ENCODE assay signal across 19 mouse cellular contexts in the genomic region with DNA sequence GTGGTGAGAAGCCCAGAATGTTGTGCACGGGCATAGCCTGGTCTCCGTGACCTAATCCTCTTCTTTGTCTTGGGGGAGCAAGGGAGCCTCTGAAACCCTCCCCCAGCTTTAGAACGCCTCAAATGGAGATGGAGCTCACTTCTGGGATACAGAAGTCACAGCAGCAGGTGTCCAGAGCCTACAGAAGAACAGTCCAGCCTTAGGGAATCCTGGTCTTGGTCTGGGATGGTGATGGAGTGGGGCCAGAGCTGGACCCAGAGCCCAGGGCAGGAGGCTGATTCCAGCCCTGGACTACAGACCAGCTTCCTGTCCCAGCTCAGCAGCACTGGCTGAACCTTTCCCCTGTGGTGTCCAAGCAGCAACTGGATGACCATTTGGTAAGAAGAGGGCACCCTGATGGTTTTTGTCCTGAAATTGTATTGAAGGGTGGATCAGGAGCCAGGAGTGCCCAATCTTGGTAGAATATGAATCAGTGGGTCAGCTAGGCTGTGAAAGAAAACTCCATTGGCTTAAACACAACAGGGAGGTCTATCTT.
DNase-seq lines count a peak whose midpoint lies in the region; ATAC-seq and TF ChIP-seq lines count a peak whose summit lies in the region.
"Had no signal": no experiment of that assay in that cellular context is flagged by ENCODE, and none has a peak within 500 bp of the region (broad histone marks: within the 10 kb centered on the region; RNA-seq: fewer than 3 reads in every experiment).

No protein-coding gene starts in this region.

- H3K4me1 ChIP-seq in cerebellum, adult 2 months (ENCODE audit: control insufficient read depth, insufficient read depth, low read length), result peaks cover 36% of the 10 kb centered on the region
- peaks cover 44% of the 10 kb centered on the region for H3K4me1 ChIP-seq in forebrain, embryonic 15.5 days
- peaks cover 25% of the 10 kb centered on the region for H3K4me1 ChIP-seq in forebrain, embryonic 11.5 days (replicated peaks; ENCODE audit: control insufficient read depth, insufficient read depth, low read length)
- peaks cover 54% of the 10 kb centered on the region for H3K4me1 ChIP-seq in midbrain, embryonic 10.5 days
- H3K4me1 ChIP-seq in midbrain, embryonic 15.5 days, result peaks cover 33% of the 10 kb centered on the region

- no peaks in the 10 kb centered on the region for H3K36me3 ChIP-seq in forebrain, embryonic 15.5 days
- no peaks in the 10 kb centered on the region for H3K36me3 ChIP-seq in forebrain, embryonic 11.5 days (ENCODE audit: control insufficient read depth, insufficient read depth, low read length)
- H3K36me3 ChIP-seq in midbrain, embryonic 10.5 days, result no peaks in the 10 kb centered on the region
- H3K36me3 ChIP-seq in midbrain, embryonic 15.5 days (replicated peaks), result no peaks in the 10 kb centered on the region
- H3K36me3 ChIP-seq: embryonic facial prominence, embryonic 13.5 days; heart, embryonic 12.5 days; hindbrain, embryonic 12.5 days had no signal

- no peak for TF ChIP-seq POLR2A in cerebellum, adult 2 months (IDR thresholded peaks at IDR 0.05; ENCODE audit: borderline replicate concordance, insufficient read depth, low read length)

- H3K4me3 ChIP-seq in cerebellum, adult 2 months (replicated peaks; ENCODE audit: insufficient read depth, low read depth, low read length), result no peak overlapping the region
- H3K4me3 ChIP-seq in forebrain, embryonic 15.5 days, result no peak overlapping the region
- H3K4me3 ChIP-seq in forebrain, embryonic 11.5 days (ENCODE audit: low read depth, low read length), result no peak overlapping the region
- H3K4me3 ChIP-seq in midbrain, embryonic 10.5 days, result no peak overlapping the region
- H3K4me3 ChIP-seq in midbrain, embryonic 15.5 days, result no peak overlapping the region
- H3K4me3 ChIP-seq: embryonic facial prominence, embryonic 13.5 days; heart, embryonic 12.5 days; hindbrain, embryonic 12.5 days had no signal

- H3K9ac ChIP-seq in forebrain, embryonic 15.5 days (replicated peaks), result no peak overlapping the region
- no peak overlapping the region for H3K9ac ChIP-seq in forebrain, embryonic 11.5 days (ENCODE audit: low read length)
- no peak overlapping the region for H3K9ac ChIP-seq in midbrain, embryonic 15.5 days
- H3K9ac ChIP-seq: embryonic facial prominence, embryonic 13.5 days; heart, embryonic 12.5 days; hindbrain, embryonic 12.5 days had no signal

- H3K9me3 ChIP-seq in forebrain, embryonic 15.5 days, result no peaks in the 10 kb centered on the region
- H3K9me3 ChIP-seq in forebrain, embryonic 11.5 days (ENCODE audit: control insufficient read depth, low read length), result no peaks in the 10 kb centered on the region
- no peaks in the 10 kb centered on the region for H3K9me3 ChIP-seq in midbrain, embryonic 10.5 days (replicated peaks)
- no peaks in the 10 kb centered on the region for H3K9me3 ChIP-seq in midbrain, embryonic 15.5 days
- H3K9me3 ChIP-seq: embryonic facial prominence, embryonic 13.5 days; heart, embryonic 12.5 days; hindbrain, embryonic 12.5 days had no signal

- no peak overlapping the region for H3K4me2 ChIP-seq in forebrain, embryonic 15.5 days (replicated peaks)
- no peak overlapping the region for H3K4me2 ChIP-seq in forebrain, embryonic 11.5 days (ENCODE audit: low read depth, low read length, severe bottlenecking)
- H3K4me2 ChIP-seq in midbrain, embryonic 15.5 days, result no peak overlapping the region
- H3K4me2 ChIP-seq: embryonic facial prominence, embryonic 13.5 days; heart, embryonic 12.5 days; hindbrain, embryonic 12.5 days had no signal

- TF ChIP-seq CTCF in cerebellum, adult 2 months (IDR thresholded peaks at IDR 0.05; ENCODE audit: borderline replicate concordance, insufficient read depth, low read depth, low read length), result no peak

- no peaks in the 10 kb centered on the region for H3K27me3 ChIP-seq in cerebellum, adult 2 months (ENCODE audit: control insufficient read depth, insufficient read depth, low read length)
- no peaks in the 10 kb centered on the region for H3K27me3 ChIP-seq in forebrain, embryonic 15.5 days
- peaks cover 8% of the 10 kb centered on the region; the same call in 1 of the 2 replicates for H3K27me3 ChIP-seq in forebrain, embryonic 11.5 days (ENCODE audit: control insufficient read depth, insufficient read depth, low read length)
- H3K27me3 ChIP-seq in midbrain, embryonic 10.5 days (ENCODE audit: low read depth, poor library complexity, severe bottlenecking), result peaks cover 81% of the 10 kb centered on the region
- 0 out of 2 replicates have a peak, but pooled peaks cover 2% of the 10 kb centered on the region for H3K27me3 ChIP-seq in midbrain, embryonic 15.5 days (replicated peaks)

- DNase-seq in cerebellum, adult 2 months, result peak; percentile 35 to 55
- no peak for DNase-seq in forebrain, embryonic 11.5 days (ENCODE audit: low spot score)
- DNase-seq in midbrain, embryonic 10.5 days (ENCODE audit: low spot score), result no peak
- peak; percentile 32 to 34 for DNase-seq in cerebellum, postnatal 14 days
- no peak for DNase-seq in adrenal gland, adult 8-10 months
- DNase-seq: adrenal gland, postnatal 25 days; gastrocnemius, postnatal 14 days; kidney, adult 11 months; kidney, adult 9 months; kidney, postnatal 10 days had no signal

- no peak for ATAC-seq in cerebellum, adult (ENCODE audit: insufficient number of reproducible peaks, low FRiP score, low TSS enrichment)
- ATAC-seq in forebrain, embryonic 15.5 days (replicated peaks), result no peak
- ATAC-seq in forebrain, embryonic 11.5 days (replicated peaks; ENCODE audit: low FRiP score), result no peak
- no peak for ATAC-seq in midbrain, embryonic 15.5 days (replicated peaks)
- ATAC-seq: activated CD4-positive, CD25-positive, alpha-beta regulatory T cell, adult 4 months; hindbrain, postnatal 0 days; Patski had no signal

- WGBS in cerebellum, adult 2 months, result 66% methylated on average over 3 of the region's 3 CpGs
- 52% methylated on average over 3 of the region's 3 CpGs for WGBS in forebrain, embryonic 15.5 days
- WGBS in forebrain, embryonic 11.5 days, result 51% methylated on average over 3 of the region's 3 CpGs
- 45% methylated on average over 3 of the region's 3 CpGs for WGBS in midbrain, embryonic 10.5 days
- WGBS in midbrain, embryonic 15.5 days, result 48% methylated on average over 3 of the region's 3 CpGs

- H3K27ac ChIP-seq in cerebellum, adult 2 months (ENCODE audit: insufficient read depth, low read length), result no peak overlapping the region; the same call in 1 of the 2 replicates
- peak overlapping the region; percentile 50 for H3K27ac ChIP-seq in forebrain, embryonic 15.5 days (replicated peaks)
- H3K27ac ChIP-seq in forebrain, embryonic 11.5 days (ENCODE audit: low read depth, low read length), result no peak overlapping the region
- H3K27ac ChIP-seq in midbrain, embryonic 10.5 days (replicated peaks), result peak overlapping the region; percentile 68
- H3K27ac ChIP-seq in midbrain, embryonic 15.5 days, result no peak overlapping the region
- H3K27ac ChIP-seq: embryonic facial prominence, embryonic 13.5 days; hindbrain, embryonic 12.5 days; hindbrain, postnatal 0 days had no signal

Comparison
In these comparisons a context has a peak if more than half of its experiments do, and no peak if none do; other contexts are left out.
1. H3K27ac ChIP-seq: peak in forebrain, embryonic 15.5 days (single experiment) and midbrain, embryonic 10.5 days (single experiment); none in cerebellum, adult 2 months (single experiment), forebrain, embryonic 11.5 days (single experiment) and midbrain, embryonic 15.5 days (single experiment).
2. DNase-seq: peak in cerebellum, adult 2 months (2 of 2) and cerebellum, postnatal 14 days (2 of 2); none in forebrain, embryonic 11.5 days (single experiment), midbrain, embryonic 10.5 days (single experiment) and adrenal gland, adult 8-10 months (single experiment).